Mouse (Mus musculus) gastrocnemius, postnatal 25 days (tissue): ENCODE data around the gene Sdccag8. TPM values are rescaled to one million over a fixed set of nuclear protein-coding genes. Genes with fewer than 3 reads are reported as not detected.

Experiments used
- DNase-seq: peaks from one replicate; pipeline ENCODE4 v3.0.0; 2022
- total RNA-seq, 2 experiments: library from RNA; stranded (reverse); gene quantifications; 1 replicate in 1 of 2; 2 replicates in 1 of 2; pipeline ENCODE4 v1.2.3; 2021

The Sdccag8 gene
- total RNA-seq, 2 experiments from 2014 or later: 3.8 to 3.9 TPM

GRCm38 (mm10) chr1:176943126-176943525, 128.7 kb downstream of the Sdccag8 start:
- DNase-seq: no peak

DNA sequence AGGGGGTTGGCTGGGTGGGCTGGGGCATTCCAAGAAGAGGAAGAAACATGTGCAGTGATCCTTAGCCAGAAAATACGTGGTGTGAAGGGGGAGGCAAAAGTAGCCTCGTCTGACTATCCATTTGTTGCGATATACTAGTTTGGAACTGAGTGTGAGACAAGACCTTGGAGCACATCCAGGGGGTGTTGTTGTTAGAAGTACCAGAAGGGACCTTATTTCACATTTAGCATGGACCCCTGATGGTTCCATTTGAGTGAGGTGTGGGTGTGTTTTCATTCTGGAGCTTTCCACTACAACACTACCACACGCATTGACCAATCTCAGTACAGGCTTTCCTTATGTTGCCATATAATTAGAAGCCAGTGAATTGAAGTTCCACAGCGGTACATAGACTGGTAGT, 129.5 kb downstream of the Sdccag8 start:
- DNase-seq: no peak

- DNase-seq: no peak
Observed at GRCm38 (mm10) chr1:176944458-176945174, 130.2 kb downstream of the Sdccag8 start.

GRCm38 (mm10) chr1:176945175-176945540, 130.7 kb downstream of the Sdccag8 start:
- DNase-seq: no peak

GRCm38 (mm10) chr1:176946031-176946795, 131.8 kb downstream of the Sdccag8 start:
- DNase-seq: no peak

DNA sequence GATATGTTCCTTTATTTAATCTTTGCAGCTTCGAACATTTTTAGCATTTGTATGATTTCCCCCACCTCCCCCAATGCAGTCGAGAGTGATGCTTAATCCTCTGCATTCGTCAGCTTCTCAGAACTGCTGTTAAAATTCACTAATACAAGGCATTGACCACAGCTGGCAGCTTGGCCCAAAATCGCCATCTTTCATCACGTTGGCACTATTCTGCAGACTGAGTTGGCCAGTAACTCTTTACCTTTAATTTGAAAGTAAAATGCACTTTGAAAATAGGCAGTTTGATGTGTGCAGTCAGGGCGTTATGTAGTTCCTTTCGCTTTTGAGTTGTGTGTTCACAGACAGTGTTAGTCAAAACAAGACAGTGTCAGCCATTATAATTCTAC, 132.3 kb downstream of the Sdccag8 start:
- no peak for DNase-seq

DNA sequence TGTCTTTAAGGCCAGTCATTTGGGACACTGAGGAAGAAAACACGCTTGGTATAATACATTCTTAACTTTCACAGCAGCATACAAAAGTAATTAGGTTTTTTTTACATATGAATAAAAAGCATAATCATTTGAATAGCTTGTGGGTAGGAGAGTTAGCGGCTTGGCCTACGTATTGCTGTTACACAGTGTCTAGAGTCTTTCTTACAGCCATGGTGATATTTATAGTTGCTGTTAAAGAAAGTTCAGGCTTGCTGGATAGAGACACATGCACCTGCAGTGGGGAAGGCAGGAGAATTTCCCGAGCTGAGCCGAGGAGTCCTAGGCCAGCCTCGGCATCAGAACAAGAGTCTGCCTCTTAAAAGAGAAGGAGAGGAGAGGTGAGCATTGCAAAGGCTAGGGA, 134.4 kb downstream of the Sdccag8 start:
- DNase-seq: no peak

DNA sequence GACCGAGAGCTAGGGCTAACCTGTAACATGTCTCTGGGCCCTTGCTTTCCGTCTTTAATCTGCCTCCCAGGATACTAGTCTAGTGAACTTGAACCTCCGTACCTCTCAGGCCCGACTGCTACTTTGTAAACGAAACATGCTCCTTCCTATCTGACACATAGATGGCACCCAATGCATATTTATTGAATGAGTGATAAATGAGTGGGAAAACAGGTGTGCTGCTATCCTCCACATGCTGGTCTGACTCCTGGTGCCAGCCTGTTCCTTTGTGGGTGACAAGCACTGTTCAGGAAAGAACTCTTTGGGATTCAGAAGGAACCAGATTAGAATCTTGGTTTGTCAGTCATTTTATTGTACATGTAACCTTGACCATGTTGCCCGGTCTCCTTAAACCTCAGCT, 134.9 kb downstream of the Sdccag8 start:
- DNase-seq: no peak

GRCm38 (mm10) chr1:176950061-176950460, 135.6 kb downstream of the Sdccag8 start:
- no peak for DNase-seq

GRCm38 (mm10) chr1:176951836-176952235, 137.4 kb downstream of the Sdccag8 start:
- DNase-seq: no peak

DNA sequence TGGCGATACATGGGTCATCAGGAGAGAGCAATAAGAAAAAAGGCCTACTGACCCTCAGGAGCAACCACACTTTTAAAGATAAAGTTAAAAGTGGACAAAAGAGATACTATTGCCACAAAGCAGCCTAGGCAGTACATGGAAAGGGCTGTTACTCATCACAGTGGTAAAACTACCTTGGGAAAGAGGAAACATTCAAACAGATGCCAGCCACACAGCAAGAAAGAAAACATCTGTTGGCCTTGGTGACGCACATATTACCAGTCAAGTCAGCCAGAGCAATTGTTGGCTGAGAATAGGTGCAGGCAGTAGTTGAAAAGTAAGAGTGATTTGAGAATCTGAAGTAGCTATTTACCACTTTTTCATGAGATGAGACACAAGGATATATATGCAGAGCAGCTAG, 143.9 kb downstream of the Sdccag8 start:
- DNase-seq: no peak

DNA sequence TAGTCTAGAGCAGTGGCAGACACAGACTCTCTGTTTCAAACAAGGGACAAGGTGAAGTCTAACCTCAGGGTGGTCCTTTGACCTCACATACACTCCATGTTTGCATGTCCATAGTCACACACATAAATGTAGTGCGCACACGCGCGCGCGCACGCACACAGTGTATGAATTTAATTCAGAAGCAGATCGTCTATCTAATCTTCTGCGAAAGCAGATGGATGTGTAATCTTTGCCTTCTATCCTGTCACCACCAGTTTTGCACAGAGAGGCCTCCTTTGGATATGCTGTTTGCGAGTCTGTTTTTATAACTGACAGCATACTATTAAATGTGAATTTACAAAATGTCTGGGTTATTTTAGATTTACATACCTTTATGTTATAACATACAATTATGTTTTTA, 147.3 kb downstream of the Sdccag8 start:
- DNase-seq: no peak

GRCm38 (mm10) chr1:176962894-176963293, 148.4 kb downstream of the Sdccag8 start:
- DNase-seq: no peak

- no peak for DNase-seq
Observed at GRCm38 (mm10) chr1:176967299-176967698, 152.8 kb downstream of the Sdccag8 start.

DNA sequence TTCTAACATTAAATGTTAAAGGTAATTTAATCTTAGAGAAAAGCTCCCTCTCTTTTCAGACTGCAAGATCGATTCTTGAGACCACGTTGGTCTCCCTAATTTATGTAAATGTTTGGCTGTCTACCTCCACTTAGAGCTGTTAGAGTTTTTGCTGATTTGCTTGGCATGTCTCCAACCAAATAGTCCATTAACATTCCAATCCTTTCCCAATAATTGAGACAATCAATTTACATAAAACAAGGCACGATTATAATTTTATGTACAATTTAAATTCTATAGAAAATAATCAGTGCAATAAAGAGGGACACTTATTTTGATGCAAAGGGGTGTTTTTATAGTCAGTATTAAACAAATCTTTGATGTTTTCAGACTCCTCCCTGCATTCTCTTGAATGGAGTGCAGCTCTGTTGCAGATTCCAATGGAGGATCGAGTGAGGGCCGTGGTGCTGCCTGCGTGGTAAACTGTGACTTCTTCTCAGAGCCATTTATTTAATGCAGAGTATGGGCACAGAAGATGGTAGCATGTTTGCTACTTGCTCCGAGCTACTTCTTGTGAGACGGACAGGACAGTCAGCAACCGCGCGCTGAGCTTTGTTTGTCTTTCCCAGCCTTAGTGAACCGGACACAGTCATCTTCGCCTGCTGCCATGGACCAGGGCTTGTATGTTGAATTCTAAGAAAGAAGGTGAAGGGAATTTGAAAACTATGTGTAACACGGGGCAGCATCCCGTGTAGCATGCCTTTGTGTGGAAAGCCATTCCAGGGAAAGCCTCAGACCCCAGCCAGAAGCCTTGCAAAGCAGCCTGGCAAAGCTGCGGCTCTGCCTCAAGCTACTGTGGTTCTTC, 156.4 kb downstream of the Sdccag8 start:
- no peak for DNase-seq

- DNase-seq: no peak
Observed at GRCm38 (mm10) chr1:176971479-176971797, 157.0 kb downstream of the Sdccag8 start.

- no peak for DNase-seq
Observed at GRCm38 (mm10) chr1:176973356-176974088, 159.1 kb downstream of the Sdccag8 start.

GRCm38 (mm10) chr1:176979235-176979634, 164.8 kb downstream of the Sdccag8 start:
- DNase-seq: no peak

DNA sequence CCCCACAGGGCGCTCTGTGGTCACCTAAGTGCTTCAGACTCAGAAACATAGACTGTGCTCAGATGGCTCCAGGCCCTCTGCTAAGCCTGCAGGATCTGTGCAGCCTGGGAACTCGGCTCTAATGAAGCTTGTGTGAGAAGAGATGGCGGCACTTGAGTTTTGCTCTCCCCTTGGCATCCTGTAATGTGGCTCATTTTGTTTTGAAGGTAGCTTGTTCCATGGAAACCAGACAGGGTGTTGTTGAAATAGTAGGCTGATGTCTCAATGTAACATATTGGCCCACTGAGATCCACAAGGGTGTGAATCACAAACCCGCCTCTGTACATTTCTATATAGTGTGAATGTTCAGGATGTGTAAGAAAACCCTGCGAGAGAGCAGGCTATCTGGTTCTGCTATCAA, 165.7 kb downstream of the Sdccag8 start:
- DNase-seq: no peak

DNA sequence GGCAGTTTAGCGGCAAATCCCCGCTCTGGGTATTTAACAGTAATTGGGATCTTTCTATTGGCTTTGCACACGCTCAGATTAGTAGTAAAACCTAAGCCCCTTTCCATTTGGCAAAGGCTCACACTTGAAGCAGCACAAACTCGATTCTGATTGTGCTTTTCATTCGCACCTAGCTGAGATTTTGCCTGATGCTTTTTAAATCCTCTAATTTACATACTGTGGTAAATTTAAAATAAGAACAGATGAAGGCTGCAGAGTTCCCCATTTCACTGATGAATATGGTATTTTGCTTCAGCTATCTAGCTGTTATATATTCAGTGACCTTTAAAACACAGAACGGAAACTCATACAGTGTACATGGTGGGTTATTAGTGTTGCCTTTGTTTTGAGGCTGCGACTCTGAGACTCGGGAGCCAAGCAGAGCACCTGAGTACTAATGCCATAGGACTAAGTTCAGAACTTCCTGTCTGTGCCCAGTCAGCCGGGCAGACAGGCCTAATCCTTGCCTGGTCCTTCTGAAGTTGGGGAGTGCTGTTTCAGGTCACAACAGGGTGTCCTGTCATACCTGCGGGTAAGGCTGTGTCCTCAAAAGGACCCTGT, 166.4 kb downstream of the Sdccag8 start:
- DNase-seq: no peak

- no peak for DNase-seq
Observed at GRCm38 (mm10) chr1:176981511-176981910, 167.1 kb downstream of the Sdccag8 start.

DNA sequence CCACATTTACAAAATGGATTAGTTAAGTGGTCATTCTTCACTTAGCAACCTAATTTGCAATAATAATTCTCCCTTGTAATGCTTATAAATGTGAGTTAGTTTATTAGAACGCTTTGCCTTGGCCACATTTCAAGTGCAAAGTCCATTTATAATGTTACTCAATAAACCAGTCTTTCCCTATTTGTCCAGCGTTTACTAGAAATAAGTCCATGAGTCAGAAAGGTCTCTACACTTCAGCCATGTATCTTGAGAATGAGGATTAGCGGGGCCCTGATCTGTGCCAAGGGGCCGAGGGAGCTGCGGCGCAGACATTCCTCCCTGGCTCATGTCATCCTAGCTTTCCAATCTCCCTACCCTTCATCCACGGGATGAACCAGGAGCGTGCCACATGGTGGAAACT, 168.2 kb downstream of the Sdccag8 start:
- DNase-seq: no peak
